Mouse (Mus musculus) E14TG2a.4 (cell line): ENCODE measurements at regions not wholly inside any gene's neighbourhood (a gene's known extent, or its start where the extent isn't known, plus 50 kb on each side); places are given as distances from the start of the nearest gene placed in this dataset.

Source experiments
- CTCF ChIP-seq: conservative IDR thresholded peaks from 2 replicates; pipeline ENCODE4 v1.5.1; 2014; ENCODE audit warnings: low read length
- NANOG ChIP-seq: IDR thresholded peaks from 2 replicates; pipeline ENCODE4 v1.6.1; 2014; ENCODE audit warnings: borderline replicate concordance, low read length, mixed read lengths
- POU5F1 ChIP-seq: IDR thresholded peaks from 2 replicates; pipeline ENCODE4 v1.6.1; 2014; ENCODE audit warnings: low read length, borderline replicate concordance

GRCm38 (mm10) chr12:12710184-12710609, 231.5 kb downstream of the Mycn start:
- TF ChIP-seq CTCF (no peak), NANOG (no peak), POU5F1 (no peak)
